Mouse (Mus musculus): ENCODE data around the gene Clip2. TPM values are rescaled to one million over a fixed set of nuclear protein-coding genes. Genes with fewer than 3 reads are reported as not detected.

Gene Clip2
- total and polyA plus RNA-seq, 2 experiments from 2014 or later: 13.1 to 153 TPM

- no peaks in the 10 kb centered on the region for H3K9me3 ChIP-seq (ENCODE audit: low read length)
- no peaks in the 10 kb centered on the region for H3K27me3 ChIP-seq (ENCODE audit: insufficient read depth, low read length)
- H3K27ac ChIP-seq (ENCODE audit: low read depth, low read length): no peak overlapping the region
- no peak for ATAC-seq (ENCODE audit: low FRiP score)
- no peak for DNase-seq (ENCODE audit: low spot score)
- H3K4me3 ChIP-seq (ENCODE audit: low read depth, low read length): no peak overlapping the region
- no peaks in the 10 kb centered on the region for H3K4me1 ChIP-seq (ENCODE audit: insufficient read depth, low read length)
- TF ChIP-seq CTCF (IDR thresholded peaks at IDR 0.05): no peak
- 83% methylated on average over 3 of the region's 3 CpGs for WGBS
- no peak overlapping the region for H3K4me2 ChIP-seq (ENCODE audit: low read depth, low read length, poor library complexity, severe bottlenecking)
- no peak overlapping the region for H3K9ac ChIP-seq (replicated peaks; ENCODE audit: low read length, poor library complexity, severe bottlenecking)
- peaks cover 5% of the 10 kb centered on the region; the same call in 1 of the 2 replicates for H3K36me3 ChIP-seq (ENCODE audit: insufficient read depth, low read length)
Measured at GRCm38 (mm10) chr5:134583884-134584213, 31.6 kb upstream of the Clip2 start.

- no peaks in the 10 kb centered on the region for H3K9me3 ChIP-seq (ENCODE audit: low read length)
- no peak for ATAC-seq (ENCODE audit: low FRiP score)
- no peaks in the 10 kb centered on the region for H3K36me3 ChIP-seq (ENCODE audit: insufficient read depth, low read length)
- TF ChIP-seq CTCF (IDR thresholded peaks at IDR 0.05): peak; percentile 15; the same call in 1 of the 2 replicates
- H3K4me1 ChIP-seq (ENCODE audit: insufficient read depth, low read length): no peaks in the 10 kb centered on the region
- no peak overlapping the region for H3K27ac ChIP-seq (ENCODE audit: low read depth, low read length)
- peak overlapping the region; percentile 82 for H3K4me3 ChIP-seq (ENCODE audit: low read depth, low read length)
- peak overlapping the region; percentile 73 for H3K9ac ChIP-seq (replicated peaks; ENCODE audit: low read length, poor library complexity, severe bottlenecking)
- no peaks in the 10 kb centered on the region for H3K27me3 ChIP-seq (ENCODE audit: insufficient read depth, low read length)
- DNase-seq (ENCODE audit: low spot score): no peak
- H3K4me2 ChIP-seq (ENCODE audit: low read depth, low read length, poor library complexity, severe bottlenecking): peak overlapping the region; percentile 89
- 30% methylated on average over 15 of the region's 15 CpGs for WGBS
Measured at GRCm38 (mm10) chr5:134583006-134583883, 31.0 kb upstream of the Clip2 start.

- 8% methylated on average over 30 of the region's 30 CpGs for WGBS
- no peaks in the 10 kb centered on the region for H3K36me3 ChIP-seq (ENCODE audit: insufficient read depth, low read length)
- peak; percentile 86 for TF ChIP-seq CTCF (IDR thresholded peaks at IDR 0.05)
- H3K4me3 ChIP-seq (ENCODE audit: low read depth, low read length): peak overlapping the region; percentile 82
- H3K27me3 ChIP-seq (ENCODE audit: insufficient read depth, low read length): no peaks in the 10 kb centered on the region
- H3K9ac ChIP-seq (replicated peaks; ENCODE audit: low read length, poor library complexity, severe bottlenecking): peak overlapping the region; percentile 73
- H3K9me3 ChIP-seq (ENCODE audit: low read length): no peaks in the 10 kb centered on the region
- no peaks in the 10 kb centered on the region for H3K4me1 ChIP-seq (ENCODE audit: insufficient read depth, low read length)
- DNase-seq (ENCODE audit: low spot score): peak; percentile 98
- H3K27ac ChIP-seq (ENCODE audit: low read depth, low read length): no peak overlapping the region
- ATAC-seq (ENCODE audit: low FRiP score): peak; percentile 90
- peak overlapping the region; percentile 89 for H3K4me2 ChIP-seq (ENCODE audit: low read depth, low read length, poor library complexity, severe bottlenecking)
Measured at GRCm38 (mm10) chr5:134582221-134582907, 30.1 kb upstream of the Clip2 start.

- H3K36me3 ChIP-seq (ENCODE audit: insufficient read depth, low read length): no peaks in the 10 kb centered on the region
Measured at GRCm38 (mm10) chr5:134581146-134581545, 28.9 kb upstream of the Clip2 start, which contains the start of gene Rfc2. Gene Rfc2 (plus strand): TSS chr5:134581366.

GRCm38 (mm10) chr5:134579135-134579534 is 26.9 kb upstream of the Clip2 start:
- no peak overlapping the region for H3K4me2 ChIP-seq (ENCODE audit: low read depth, low read length, poor library complexity, severe bottlenecking)
- no peak for TF ChIP-seq CTCF (IDR thresholded peaks at IDR 0.05)
- H3K4me3 ChIP-seq (ENCODE audit: low read depth, low read length): no peak overlapping the region
- DNase-seq (ENCODE audit: low spot score) (no peak), ATAC-seq (ENCODE audit: low FRiP score) (no peak)
- no peak overlapping the region for H3K27ac ChIP-seq (ENCODE audit: low read depth, low read length)
- 57% methylated on average over 3 of the region's 3 CpGs for WGBS
- H3K9me3 ChIP-seq (ENCODE audit: low read length): no peaks in the 10 kb centered on the region
- no peaks in the 10 kb centered on the region for H3K4me1 ChIP-seq (ENCODE audit: insufficient read depth, low read length)
- no peaks in the 10 kb centered on the region for H3K27me3 ChIP-seq (ENCODE audit: insufficient read depth, low read length)
- no peaks in the 10 kb centered on the region for H3K36me3 ChIP-seq (ENCODE audit: insufficient read depth, low read length)
- H3K9ac ChIP-seq (replicated peaks; ENCODE audit: low read length, poor library complexity, severe bottlenecking): no peak overlapping the region

More at GRCm38 (mm10) chr5:134581146-134581545, 28.9 kb upstream of the Clip2 start, which contains the start of gene Rfc2:
- Histone ChIP-seq H3K9me3 (ENCODE audit: low read length) (no peaks in the 10 kb centered on the region), H3K27me3 (ENCODE audit: insufficient read depth, low read length) (no peaks in the 10 kb centered on the region), H3K9ac (replicated peaks; ENCODE audit: low read length, poor library complexity, severe bottlenecking) (no peak within 1 kb of the TSS), H3K4me2 (ENCODE audit: low read depth, low read length, poor library complexity, severe bottlenecking) (no peak within 1 kb of the TSS), H3K4me1 (ENCODE audit: insufficient read depth, low read length) (no peaks in the 10 kb centered on the region), H3K27ac (ENCODE audit: low read depth, low read length) (no peak within 1 kb of the TSS), H3K4me3 (ENCODE audit: low read depth, low read length) (no peak within 1 kb of the TSS)
- ATAC-seq (ENCODE audit: low FRiP score) (no peak), DNase-seq (ENCODE audit: low spot score) (no peak)
- WGBS: 84% methylated on average over 5 of the region's 5 CpGs
- TF ChIP-seq CTCF (IDR thresholded peaks at IDR 0.05): no peak

- no peak for TF ChIP-seq CTCF (IDR thresholded peaks at IDR 0.05)
- H3K27ac ChIP-seq (ENCODE audit: low read depth, low read length): no peak overlapping the region
- no peak overlapping the region for H3K9ac ChIP-seq (replicated peaks; ENCODE audit: low read length, poor library complexity, severe bottlenecking)
- no peaks in the 10 kb centered on the region for H3K27me3 ChIP-seq (ENCODE audit: insufficient read depth, low read length)
- 0 out of 2 replicates have a peak, but pooled peaks cover 3% of the 10 kb centered on the region for H3K4me1 ChIP-seq (ENCODE audit: insufficient read depth, low read length)
- ATAC-seq (ENCODE audit: low FRiP score) (no peak), DNase-seq (ENCODE audit: low spot score) (no peak)
- H3K4me3 ChIP-seq (ENCODE audit: low read depth, low read length): no peak overlapping the region
- no peaks in the 10 kb centered on the region for H3K9me3 ChIP-seq (ENCODE audit: low read length)
- H3K36me3 ChIP-seq (ENCODE audit: insufficient read depth, low read length): no peaks in the 10 kb centered on the region
- H3K4me2 ChIP-seq (ENCODE audit: low read depth, low read length, poor library complexity, severe bottlenecking): no peak overlapping the region
- WGBS: 85% methylated on average over 7 of the region's 7 CpGs
Measured at GRCm38 (mm10) chr5:134577534-134577933, 25.3 kb upstream of the Clip2 start.

Data from midbrain, postnatal 0 days (tissue).